Mouse (Mus musculus) cerebellum, adult 8-10 months (tissue): Measurements from ENCODE around the gene Atl3.
A peak's percentile ranks its signal among the peaks of the same experiment; 100 is the strongest.
"Not testable (repeated sequence)": the region's sequence is repeated elsewhere in the genome, so short reads cannot be mapped to it uniquely, and the experiment has no call there.

Experiments used
- DNase-seq: peaks from one replicate; pipeline ENCODE4 v3.0.0; 2022

The Atl3 gene

GRCm38 (mm10) chr19:7493352-7494186 is at the start of gene Atl3:
Atl3 (plus strand) TSS chr19:7494040.
- DNase-seq, result peak; percentile 42

GRCm38 (mm10) chr19:7445105-7445504 is 48.7 kb upstream of the Atl3 start:
- DNase-seq, result no peak

- DNase-seq, result no peak
Measured at GRCm38 (mm10) chr19:7445596-7445995, 48.2 kb upstream of the Atl3 start.

- DNase-seq, result no peak
Measured at GRCm38 (mm10) chr19:7456803-7457202, 37.0 kb upstream of the Atl3 start.

- no peak for DNase-seq
Measured at GRCm38 (mm10) chr19:7458901-7459300, 34.9 kb upstream of the Atl3 start.

- DNase-seq, result no peak
Measured at GRCm38 (mm10) chr19:7459370-7459769, 34.5 kb upstream of the Atl3 start.

- no peak for DNase-seq
Measured at GRCm38 (mm10) chr19:7467915-7468314, 25.9 kb upstream of the Atl3 start.

- DNase-seq, result no peak
Measured at GRCm38 (mm10) chr19:7470643-7471042, 23.2 kb upstream of the Atl3 start.

- DNase-seq, result no peak
Measured at GRCm38 (mm10) chr19:7479751-7480248, 14.0 kb upstream of the Atl3 start.

- peak; percentile 51 for DNase-seq
Measured at GRCm38 (mm10) chr19:7481541-7482265, 12.1 kb upstream of the Atl3 start.

- no peak for DNase-seq
Measured at GRCm38 (mm10) chr19:7482266-7482598, 11.6 kb upstream of the Atl3 start.

GRCm38 (mm10) chr19:7482599-7483511 is 11.0 kb upstream of the Atl3 start, which contains the start of gene Rtn3:
Rtn3 (minus strand) TSS chr19:7483281.
- peak; percentile 96 for DNase-seq

GRCm38 (mm10) chr19:7483512-7483882 is 10.3 kb upstream of the Atl3 start:
- DNase-seq, result no peak

GRCm38 (mm10) chr19:7484076-7484475 is 9.8 kb upstream of the Atl3 start:
- DNase-seq, result no peak

GRCm38 (mm10) chr19:7487680-7488079 is 6.2 kb upstream of the Atl3 start:
- DNase-seq, result no peak

GRCm38 (mm10) chr19:7491960-7492359 is 1.9 kb upstream of the Atl3 start:
- no peak for DNase-seq

GRCm38 (mm10) chr19:7492682-7493081 is 1.2 kb upstream of the Atl3 start:
- DNase-seq, result no peak

- peak; percentile 96 for DNase-seq
Measured at GRCm38 (mm10) chr19:7494187-7495015, 561 bp downstream of the Atl3 start.

- DNase-seq, result no peak
Measured at GRCm38 (mm10) chr19:7495221-7496038, 1.6 kb downstream of the Atl3 start.

GRCm38 (mm10) chr19:7496070-7496469 is 2.2 kb downstream of the Atl3 start:
- not testable (repeated sequence) for DNase-seq

- DNase-seq, result no peak
Measured at GRCm38 (mm10) chr19:7498816-7499215, 5.0 kb downstream of the Atl3 start.
